Mouse (Mus musculus): ENCODE measurements around the gene Tha1. TPM values are rescaled to one million over a fixed set of nuclear protein-coding genes. Genes with fewer than 3 reads are reported as not detected.

Tha1 gene
- total RNA-seq, 2 experiments from 2014 or later: 4.7 to 5.4 TPM

- intact Hi-C loops (cut with DNase I): loop anchor here (10.0 kb wide), 1 partner anchor 345 kb away; no protein-coding TSS in a partner anchor
- H3K27ac ChIP-seq: no peak overlapping the region
- no peak for DNase-seq (ENCODE audit: extremely low spot score in 1 of 2, low spot score in 2 of 2)
- no peak for TF ChIP-seq CTCF (IDR thresholded peaks at IDR 0.05)
- no peak overlapping the region for H3K4me3 ChIP-seq
Observed at GRCm38 (mm10) chr11:117879676-117880075, 6.4 kb upstream of the Tha1 start.

- no peak for DNase-seq (ENCODE audit: extremely low spot score in 1 of 2, low spot score in 2 of 2)
- Histone ChIP-seq H3K4me3 (no peak overlapping the region), H3K27ac (no peak overlapping the region)
- intact Hi-C loops (cut with DNase I): loop anchor here (10.0 kb wide), 1 partner anchor 346 kb away; no protein-coding TSS in a partner anchor
- TF ChIP-seq CTCF (IDR thresholded peaks at IDR 0.05): no peak
Observed at GRCm38 (mm10) chr11:117878892-117879291, 5.6 kb upstream of the Tha1 start.

GRCm38 (mm10) chr11:117877917-117878745 is 4.8 kb upstream of the Tha1 start:
- no peak for DNase-seq (ENCODE audit: extremely low spot score in 1 of 2, low spot score in 2 of 2)
- intact Hi-C loops (cut with DNase I): loop anchor here (10.0 kb wide), 1 partner anchor 347 kb away; no protein-coding TSS in a partner anchor
- no peak for TF ChIP-seq CTCF (IDR thresholded peaks at IDR 0.05)
- peak overlapping the region; percentile 11; the same call in 1 of the 2 replicates for H3K4me3 ChIP-seq
- no peak overlapping the region; the same call in 1 of the 2 replicates for H3K27ac ChIP-seq

- intact Hi-C loops (cut with DNase I): loop anchor here (10.0 kb wide), 1 partner anchor 349 kb away; no protein-coding TSS in a partner anchor
- H3K4me3 ChIP-seq: no peak overlapping the region
Observed at GRCm38 (mm10) chr11:117875681-117876080, 2.4 kb upstream of the Tha1 start.

GRCm38 (mm10) chr11:117874419-117874818 is 1.1 kb upstream of the Tha1 start:
- H3K27ac ChIP-seq: no peak overlapping the region
- no peak overlapping the region for H3K4me3 ChIP-seq
- TF ChIP-seq CTCF (IDR thresholded peaks at IDR 0.05): peak; percentile 45
- intact Hi-C loops (cut with DNase I): loop anchor here (10.0 kb wide), 1 partner anchor 350 kb away; no protein-coding TSS in a partner anchor
- DNase-seq (ENCODE audit: extremely low spot score in 1 of 2, low spot score in 2 of 2): no peak

More at GRCm38 (mm10) chr11:117875681-117876080, 2.4 kb upstream of the Tha1 start:
- no peak for DNase-seq (ENCODE audit: extremely low spot score in 1 of 2, low spot score in 2 of 2)
- no peak overlapping the region for H3K27ac ChIP-seq
- TF ChIP-seq CTCF (IDR thresholded peaks at IDR 0.05): no peak

- DNase-seq (ENCODE audit: extremely low spot score in 1 of 2, low spot score in 2 of 2): no peak
- TF ChIP-seq CTCF (IDR thresholded peaks at IDR 0.05): no peak
- Histone ChIP-seq H3K4me3 (no peak overlapping the region), H3K27ac (no peak overlapping the region)
- intact Hi-C loops (cut with DNase I): loop anchor here (1.0 to 10.0 kb wide), 3 partner anchors 99 to 353 kb away; partner anchors contain the start of gene Socs3
Observed at GRCm38 (mm10) chr11:117871911-117872584, 1.2 kb downstream of the Tha1 start.

- TF ChIP-seq CTCF (IDR thresholded peaks at IDR 0.05): no peak
- peak overlapping the region; percentile 70; the same call in 1 of the 2 replicates for H3K27ac ChIP-seq
Observed at GRCm38 (mm10) chr11:117871376-117871775, 1.9 kb downstream of the Tha1 start.

GRCm38 (mm10) chr11:117870688-117871365 is 2.5 kb downstream of the Tha1 start:
- intact Hi-C loops (cut with DNase I): loop anchor here (1.0 to 10.0 kb wide), 4 partner anchors 100 to 354 kb away; partner anchors contain the start of gene Socs3
- no peak overlapping the region for H3K4me3 ChIP-seq
- peak; percentile 98 for TF ChIP-seq CTCF (IDR thresholded peaks at IDR 0.05)
- peak overlapping the region; percentile 70 for H3K27ac ChIP-seq
- DNase-seq (ENCODE audit: extremely low spot score in 1 of 2, low spot score in 2 of 2): peak; percentile 70 to 74

More at GRCm38 (mm10) chr11:117871376-117871775, 1.9 kb downstream of the Tha1 start:
- H3K4me3 ChIP-seq: no peak overlapping the region
- no peak for DNase-seq (ENCODE audit: extremely low spot score in 1 of 2, low spot score in 2 of 2)
- intact Hi-C loops (cut with DNase I): loop anchor here (1.0 to 10.0 kb wide), 3 partner anchors 99 to 353 kb away; partner anchors contain the start of gene Socs3

- DNase-seq (ENCODE audit: extremely low spot score in 1 of 2, low spot score in 2 of 2): no peak
- H3K27ac ChIP-seq: no peak overlapping the region
- intact Hi-C loops (cut with DNase I): no loop called here
Observed at GRCm38 (mm10) chr11:117865988-117866387, 7.3 kb downstream of the Tha1 start.

GRCm38 (mm10) chr11:117864805-117865204 is 8.5 kb downstream of the Tha1 start:
- TF ChIP-seq CTCF (IDR thresholded peaks at IDR 0.05): no peak
- no peak for DNase-seq (ENCODE audit: extremely low spot score in 1 of 2, low spot score in 2 of 2)
- H3K4me3 ChIP-seq: no peak overlapping the region
- intact Hi-C loops (cut with DNase I): no loop called here
- no peak overlapping the region for H3K27ac ChIP-seq

More at GRCm38 (mm10) chr11:117865988-117866387, 7.3 kb downstream of the Tha1 start:
- H3K4me3 ChIP-seq: no peak overlapping the region
- no peak for TF ChIP-seq CTCF (IDR thresholded peaks at IDR 0.05)

- DNase-seq (ENCODE audit: extremely low spot score in 1 of 2, low spot score in 2 of 2): no peak
- intact Hi-C loops (cut with DNase I): no loop called here
- Histone ChIP-seq H3K4me3 (no peak overlapping the region), H3K27ac (no peak overlapping the region)
- no peak for TF ChIP-seq CTCF (IDR thresholded peaks at IDR 0.05)
Observed at GRCm38 (mm10) chr11:117863174-117863856, 10.0 kb downstream of the Tha1 start.

Data from left cerebral cortex, adult 2 months (tissue).